Mouse (Mus musculus): Measurements from ENCODE around the gene Pnrc1. TPM values are rescaled to one million over a fixed set of nuclear protein-coding genes. Genes with fewer than 3 reads are reported as not detected.
A peak's percentile ranks its signal among the peaks of the same experiment; 100 is the strongest.

Pnrc1 gene
- total RNA-seq, 2 experiments from 2014 or later: 97.2 to 109 TPM

DNA sequence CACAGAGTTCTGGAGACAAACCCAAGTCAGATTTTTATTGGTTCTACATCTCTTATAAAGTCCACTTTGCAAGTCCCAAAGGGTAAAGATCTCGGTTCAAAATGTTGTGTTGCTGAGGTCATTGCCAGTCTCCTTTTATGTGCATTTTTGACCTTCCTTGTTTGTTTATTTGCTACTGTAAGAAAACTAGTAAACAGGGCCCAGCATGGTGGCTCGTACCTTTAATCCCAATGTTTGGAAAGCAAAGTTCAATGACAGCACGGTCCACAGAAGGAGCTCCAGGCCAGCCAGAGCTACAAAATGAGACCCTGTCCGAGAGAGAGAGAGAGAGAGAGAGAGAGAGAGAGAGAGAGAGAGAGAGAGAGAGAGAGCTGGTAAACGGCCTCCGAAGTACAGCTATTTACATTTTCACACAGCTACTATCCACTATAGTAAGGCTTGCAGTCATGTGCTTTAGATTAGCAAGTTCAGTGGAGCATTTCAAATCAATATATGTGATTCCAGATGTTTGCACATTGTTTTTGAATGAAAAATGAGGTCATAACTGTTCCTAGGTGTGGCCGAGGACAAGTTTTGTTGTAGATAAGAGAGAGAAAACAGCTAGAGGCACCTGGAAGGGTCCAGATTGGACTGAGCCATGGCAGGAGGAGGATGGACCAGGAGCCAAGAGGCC lies 65.8 kb downstream of the Pnrc1 start:
- no peak for DNase-seq (ENCODE audit: low spot score in 2 of 2)

DNA sequence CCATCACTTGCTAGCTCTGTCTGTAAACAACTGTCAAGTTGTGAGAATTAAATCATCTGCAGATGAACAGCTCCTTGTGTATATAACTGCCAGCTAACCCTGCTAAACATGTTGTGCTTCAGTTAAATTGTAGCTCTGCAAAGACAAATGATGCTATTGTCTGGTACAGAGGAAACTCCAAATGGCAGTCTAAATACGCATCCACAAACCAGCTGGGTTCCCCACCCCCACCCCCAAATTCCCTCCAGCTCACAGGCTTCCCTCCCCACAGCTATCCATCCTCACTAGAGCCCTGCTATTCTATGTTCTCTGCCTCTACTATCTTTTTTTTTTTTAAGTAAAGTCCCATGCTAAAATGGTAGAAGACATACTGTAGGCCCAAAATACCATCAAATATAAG lies 68.1 kb downstream of the Pnrc1 start:
- DNase-seq (ENCODE audit: low spot score in 2 of 2): no peak

DNA sequence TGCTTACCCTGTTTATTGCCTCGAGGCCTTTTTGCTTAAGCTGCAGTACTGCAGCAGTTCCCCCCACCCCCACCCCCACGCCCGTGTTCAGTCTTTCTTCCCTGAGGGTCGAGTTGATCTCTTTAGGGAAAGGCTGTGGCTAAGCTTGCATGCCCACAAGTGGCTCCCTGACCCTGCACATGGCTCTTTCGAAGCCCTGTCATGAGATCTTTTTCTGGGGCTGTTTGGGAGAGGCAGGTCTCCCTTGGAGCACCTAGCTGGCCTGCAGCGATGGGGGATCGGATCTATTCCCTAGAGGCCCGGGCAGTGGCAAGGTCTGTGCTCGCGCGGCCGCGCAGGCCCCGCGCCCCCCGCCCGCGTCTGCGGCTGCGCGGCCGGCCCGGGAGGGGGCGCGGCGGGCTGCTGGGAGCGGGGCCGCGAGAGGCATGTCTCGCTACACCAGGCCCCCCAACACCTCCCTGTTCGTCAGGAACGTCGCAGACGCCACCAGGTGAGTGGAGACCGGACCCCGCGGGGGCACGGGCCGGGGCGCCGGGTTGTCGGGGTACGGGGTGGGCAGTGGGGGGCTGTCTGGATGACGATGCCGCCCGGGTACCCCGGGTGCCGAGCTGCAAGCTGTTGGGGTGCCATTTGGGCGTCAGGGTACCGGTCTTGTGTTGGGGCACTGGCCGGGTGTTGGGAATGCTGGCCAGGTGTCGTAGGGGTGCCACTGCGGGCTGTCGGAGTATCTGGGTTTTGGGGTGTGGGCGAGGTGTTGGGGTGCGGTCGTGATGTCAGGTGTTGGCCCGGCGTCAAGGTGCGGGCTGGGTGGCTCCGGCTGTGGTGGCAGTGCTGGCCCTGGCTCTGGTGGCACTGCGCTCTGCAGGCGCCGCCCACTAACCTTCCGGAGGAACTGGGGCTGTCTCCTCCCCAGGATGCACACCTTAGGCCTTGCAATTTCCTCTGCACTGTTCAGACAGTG lies 80.8 kb downstream of the Pnrc1 start, which contains the start of gene Srsf12:
TSS of gene Srsf12 (plus strand) at position 111 of the 961 bp plus-strand sequence.
- peak; percentile 24 to 60 for DNase-seq (ENCODE audit: low spot score in 2 of 2)

DNA sequence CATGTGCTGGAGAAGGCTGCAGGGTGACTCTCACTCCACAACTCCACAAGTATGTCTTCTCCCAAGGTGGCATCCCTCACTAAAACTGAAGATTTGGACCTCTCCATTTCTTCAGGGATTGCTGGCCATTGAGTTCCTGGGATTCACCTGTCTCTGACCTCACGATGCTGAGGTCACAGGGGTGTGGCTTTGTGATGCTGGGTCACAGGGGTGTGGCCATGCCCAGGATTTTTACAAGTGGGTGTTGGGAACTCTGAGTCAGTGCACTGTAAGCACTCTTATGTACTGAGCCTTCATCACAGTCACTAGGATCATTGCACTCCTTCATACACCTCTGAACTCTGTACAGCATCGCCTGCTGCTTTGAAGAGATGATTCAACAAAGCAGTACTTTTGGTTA lies 82.4 kb downstream of the Pnrc1 start:
- no peak for DNase-seq (ENCODE audit: low spot score in 2 of 2)

DNA sequence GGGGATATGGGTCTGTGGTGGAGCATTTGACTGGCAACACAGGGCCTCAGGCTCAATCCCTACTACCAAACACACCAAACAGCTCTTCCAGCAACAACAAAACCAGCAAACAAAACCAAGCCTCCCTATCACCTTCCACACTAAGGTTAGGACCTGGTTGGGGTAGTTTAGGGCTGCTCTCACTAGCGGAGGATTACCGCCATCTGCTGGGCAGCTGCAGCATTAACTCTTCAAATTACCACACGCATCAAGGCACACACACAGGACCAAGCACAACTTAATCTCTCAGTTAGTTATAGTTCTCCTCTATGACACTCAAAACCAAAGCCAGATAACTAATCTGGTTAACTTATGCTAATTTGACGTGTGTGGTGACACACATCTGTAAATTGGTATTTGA lies 85.3 kb downstream of the Pnrc1 start:
- peak; percentile 32 to 58 for DNase-seq (ENCODE audit: low spot score in 2 of 2)

DNA sequence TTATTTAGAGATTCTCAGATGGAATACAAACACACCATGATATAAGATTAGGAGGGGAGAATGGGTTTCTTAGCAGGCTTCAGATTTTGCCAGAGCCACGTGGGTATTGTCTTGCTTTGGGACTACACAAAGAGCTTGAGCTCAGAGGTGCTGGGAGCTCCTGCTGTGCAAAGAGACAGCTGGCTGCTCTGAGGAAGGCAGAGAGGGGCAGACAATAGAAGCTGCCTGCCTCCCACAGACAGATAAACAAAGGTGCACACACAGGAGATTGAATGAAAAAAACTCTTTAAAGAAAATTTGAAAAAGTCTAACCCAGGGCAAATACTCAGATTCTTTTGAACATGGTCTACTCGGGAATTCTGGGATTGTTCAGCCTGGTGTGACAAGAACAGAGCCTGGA lies 91.8 kb downstream of the Pnrc1 start:
- DNase-seq (ENCODE audit: low spot score in 2 of 2): no peak

Other genes with a start within 250 kb of the Pnrc1 start
- not detected for gene Gabrr2, start 227.2 kb downstream of the Pnrc1 start, total RNA-seq (2021)
- gene Gabrr1, start 157.6 kb downstream of the Pnrc1 start, total RNA-seq (2021): under 1 TPM; 0.21 to 0.41 TPM
- 10 to 100 TPM; 10.9 to 12.3 TPM for gene Pm20d2, start 100.4 kb downstream of the Pnrc1 start, total RNA-seq (2021)
- 10 to 100 TPM; 29.2 to 33.8 TPM for gene Srsf12, start 81.2 kb downstream of the Pnrc1 start, total RNA-seq (2021)
- 10 to 100 TPM; 20.9 to 23.3 TPM for gene Rngtt, start 20.1 kb upstream of the Pnrc1 start, total RNA-seq (2021)

Measured in layer of hippocampus, postnatal 14 days (tissue).